Mouse (Mus musculus) G1E (cell line): ENCODE data around the gene Bri3bp. TPM values are rescaled to one million over a fixed set of nuclear protein-coding genes. Genes with fewer than 3 reads are reported as not detected.

Experiments
- ATAC-seq: 2 replicates; pipeline ENCODE4 v1.8.0; 2016; ENCODE audit warnings: mild to moderate bottlenecking; ENCODE audit not compliant: insufficient number of reproducible peaks, poor library complexity, low FRiP score, severe bottlenecking; ENCODE audit errors: extremely low read depth
- DNase-seq: peaks from one replicate; pipeline ENCODE4 v3.0.0; 2012; ENCODE audit warnings: low spot score
- H3K27me3 ChIP-seq: 2 replicates; pipeline ENCODE4 v1.6.1; 2012; ENCODE audit warnings: mild to moderate bottlenecking, low read length, inconsistent platforms; ENCODE audit not compliant: insufficient read depth
- H3K36me3 ChIP-seq: replicated peaks from 2 replicates; pipeline ENCODE3; 2012; ENCODE audit warnings: mild to moderate bottlenecking, inconsistent platforms
- H3K4me1 ChIP-seq: 2 replicates; pipeline ENCODE4 v1.6.1; 2012; ENCODE audit warnings: low read depth, low read length, inconsistent platforms, mixed read lengths; ENCODE audit not compliant: insufficient read depth
- H3K4me3 ChIP-seq: 2 replicates; pipeline ENCODE4 v1.5.1; 2012; ENCODE audit warnings: low read depth, mild to moderate bottlenecking, inconsistent platforms, low read length, moderate library complexity, mixed read lengths
- H3K9me3 ChIP-seq: replicated peaks from 2 replicates; pipeline ENCODE4 v1.6.1; 2012; ENCODE audit warnings: inconsistent platforms
- CTCF ChIP-seq: IDR thresholded peaks from 2 replicates; pipeline ENCODE4 v1.5.1; 2012; ENCODE audit warnings: low read depth, low read length, inconsistent platforms, mixed read lengths
- GATA1 ChIP-seq: IDR thresholded peaks from 2 replicates; pipeline ENCODE4 v1.6.1; 2012; ENCODE audit warnings: borderline replicate concordance, low read length, inconsistent platforms, mixed read lengths
- GATA2 ChIP-seq: IDR thresholded peaks from 2 replicates; pipeline ENCODE4 v1.6.1; 2012; ENCODE audit warnings: low read depth, low read length, inconsistent platforms, borderline replicate concordance
- POLR2AphosphoS5 ChIP-seq: IDR thresholded peaks from 2 replicates; pipeline ENCODE4 v1.6.1; 2012; ENCODE audit warnings: low read depth, low read length, inconsistent platforms; ENCODE audit not compliant: insufficient replicate concordance
- TAL1 ChIP-seq: conservative IDR thresholded peaks from 2 replicates; pipeline ENCODE4 v1.6.1; 2012; ENCODE audit warnings: low read depth, low read length, inconsistent platforms, mixed read lengths
- polyA plus RNA-seq: library from polyadenylated mRNA; stranded (reverse); fragments of >175 nt; gene quantifications from 2 replicates; pipeline ENCODE4 v1.2.3, GENCODE M21; 2012
- total RNA-seq, 2 experiments: library from RNA; stranded (forward) in 1 of 2; stranded (reverse) in 1 of 2; fragments of 200-1000 nt in 1 of 2; fragments of >200 nt in 1 of 2; fragmentation: Nextera tagmentation in 1 of 2; gene quantifications; 2 replicates each; pipeline ENCODE4 v1.2.3; 2014 to 2017

Bri3bp gene
- total and polyA plus RNA-seq, 3 experiments, result 14.6 to 76.6 (median 50.1) TPM

DNA sequence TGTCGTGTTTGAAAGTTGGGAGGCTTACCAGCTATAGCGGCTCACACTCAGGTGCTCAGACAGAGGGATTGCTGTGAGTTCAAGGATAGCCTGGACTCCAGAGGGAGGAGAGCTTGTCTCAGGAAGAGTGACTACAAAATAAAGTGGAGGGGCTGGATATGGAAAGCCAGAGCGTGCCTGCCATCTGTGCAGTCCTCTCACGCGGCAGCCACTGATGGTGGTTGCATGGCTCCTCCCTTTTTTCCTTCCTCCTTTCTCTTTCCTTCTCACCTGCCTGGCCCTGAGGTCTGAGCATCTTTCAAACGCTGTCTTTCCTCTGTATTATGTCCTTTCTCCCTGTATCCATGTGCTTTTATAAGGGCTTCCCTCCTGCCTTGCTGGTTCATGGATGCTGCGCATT, 36.7 kb downstream of the Bri3bp start:
- Histone ChIP-seq H3K9me3 (no peaks in the 10 kb centered on the region), H3K4me1 (peaks cover 43% of the 10 kb centered on the region), H3K4me3 (no peak overlapping the region), H3K36me3 (peaks cover 55% of the 10 kb centered on the region), H3K27me3 (no peaks in the 10 kb centered on the region)
- DNase-seq (no peak), ATAC-seq (no peak)
- TF ChIP-seq GATA2, result no peak
- no peak for TF ChIP-seq POLR2AphosphoS5
- no peak for TF ChIP-seq GATA1
- no peak for TF ChIP-seq TAL1
- TF ChIP-seq CTCF, result no peak

DNA sequence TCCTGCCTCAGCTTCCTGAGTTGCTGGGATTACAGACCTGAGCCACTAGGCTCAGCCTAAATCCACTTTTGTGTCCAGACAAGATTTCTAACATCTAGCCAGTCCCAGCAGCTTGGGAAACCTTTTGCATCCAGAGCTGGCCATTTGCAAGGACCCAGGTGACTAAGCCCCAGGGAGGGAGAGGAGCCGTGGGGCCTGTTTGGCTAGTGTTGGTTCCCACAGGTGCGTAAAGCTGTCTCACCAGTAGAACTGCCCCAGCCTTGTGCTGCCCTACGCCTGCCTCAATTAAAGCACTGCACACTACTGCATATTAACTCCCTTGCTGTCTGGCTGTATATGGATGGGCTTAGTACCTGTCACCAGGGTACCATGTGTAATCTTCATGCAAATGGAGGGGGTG, 38.0 kb downstream of the Bri3bp start:
- Histone ChIP-seq H3K4me1 (peaks cover 55% of the 10 kb centered on the region), H3K36me3 (peaks cover 66% of the 10 kb centered on the region), H3K4me3 (no peak overlapping the region), H3K9me3 (no peaks in the 10 kb centered on the region), H3K27me3 (no peaks in the 10 kb centered on the region)
- ATAC-seq (no peak), DNase-seq (no peak)
- TF ChIP-seq POLR2AphosphoS5 (no peak), TAL1 (no peak), CTCF (no peak), GATA1 (no peak), GATA2 (no peak)

DNA sequence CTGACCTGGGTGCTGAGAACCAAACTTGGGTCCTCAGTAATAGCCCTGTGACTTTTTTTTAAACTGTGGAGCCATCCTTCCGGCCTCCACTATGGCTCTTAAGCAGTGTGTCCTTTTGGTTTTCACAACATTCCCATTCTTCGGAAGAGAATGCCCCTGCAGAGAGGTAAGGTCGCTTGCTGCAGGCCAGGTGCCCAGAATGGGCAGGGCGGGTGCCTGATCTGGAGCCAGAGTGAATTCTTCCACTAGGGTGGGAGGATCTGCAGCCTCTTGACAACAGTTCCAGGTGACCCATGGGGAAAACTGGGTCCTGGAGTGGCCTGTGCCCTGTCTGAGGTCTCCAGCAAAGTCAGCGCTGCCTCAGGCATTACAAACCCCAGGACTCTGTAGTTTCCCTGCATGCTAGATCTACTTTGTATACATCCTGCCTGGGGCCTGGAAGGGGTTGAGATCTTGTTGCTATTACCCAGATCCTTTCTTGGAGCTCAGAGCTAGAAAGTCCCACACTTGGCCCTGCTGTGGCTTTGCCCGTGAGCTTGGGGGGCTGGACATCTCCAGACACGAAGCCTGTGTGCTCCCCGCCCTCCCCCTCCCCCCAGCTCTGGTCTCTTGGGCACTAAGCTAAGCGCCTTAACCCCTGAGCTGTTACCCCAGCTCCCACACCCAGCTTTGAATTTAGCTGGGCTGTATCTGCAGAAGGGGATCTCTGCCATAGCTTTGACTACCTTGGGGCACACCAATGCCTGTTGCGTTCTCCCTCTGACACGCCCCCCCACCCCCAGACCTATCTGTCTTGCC, 39.3 kb downstream of the Bri3bp start:
- H3K9me3 ChIP-seq, result no peaks in the 10 kb centered on the region
- H3K4me1 ChIP-seq, result peaks cover 57% of the 10 kb centered on the region
- DNase-seq (no peak), ATAC-seq (no peak)
- TF ChIP-seq CTCF (no peak), POLR2AphosphoS5 (no peak), TAL1 (no peak), GATA1 (no peak), GATA2 (no peak)
- no peaks in the 10 kb centered on the region for H3K27me3 ChIP-seq
- H3K36me3 ChIP-seq, result peaks cover 78% of the 10 kb centered on the region
- H3K4me3 ChIP-seq, result no peak overlapping the region

GRCm38 (mm10) chr5:125482474-125482873, 41.1 kb downstream of the Bri3bp start:
- TF ChIP-seq GATA2 (no peak), CTCF (no peak), TAL1 (no peak), POLR2AphosphoS5 (no peak), GATA1 (no peak)
- H3K9me3 ChIP-seq, result no peaks in the 10 kb centered on the region
- peaks cover 88% of the 10 kb centered on the region for H3K36me3 ChIP-seq
- H3K4me1 ChIP-seq, result peaks cover 39% of the 10 kb centered on the region
- DNase-seq (no peak), ATAC-seq (no peak)
- H3K4me3 ChIP-seq, result no peak overlapping the region
- H3K27me3 ChIP-seq, result no peaks in the 10 kb centered on the region

GRCm38 (mm10) chr5:125483712-125484611, 42.6 kb downstream of the Bri3bp start:
- TF ChIP-seq GATA1, result no peak
- no peak for TF ChIP-seq GATA2
- TF ChIP-seq POLR2AphosphoS5, result no peak
- TF ChIP-seq CTCF, result no peak
- TF ChIP-seq TAL1, result no peak
- ATAC-seq, result peak; percentile 67
- DNase-seq, result no peak
- peaks cover 88% of the 10 kb centered on the region for H3K36me3 ChIP-seq
- H3K4me1 ChIP-seq, result peaks cover 32% of the 10 kb centered on the region
- no peaks in the 10 kb centered on the region for H3K9me3 ChIP-seq
- H3K27me3 ChIP-seq, result no peaks in the 10 kb centered on the region
- H3K4me3 ChIP-seq, result no peak overlapping the region
